Mouse (Mus musculus) kidney, postnatal 36 days (tissue): Measurements from ENCODE around the gene Cd160.

Source experiments
- DNase-seq, 2 experiments: peaks; one replicate each; pipeline ENCODE4 v3.0.0; 2021 to 2022; ENCODE audit warnings: mixed read lengths in 2 of 2

Cd160 gene

DNA sequence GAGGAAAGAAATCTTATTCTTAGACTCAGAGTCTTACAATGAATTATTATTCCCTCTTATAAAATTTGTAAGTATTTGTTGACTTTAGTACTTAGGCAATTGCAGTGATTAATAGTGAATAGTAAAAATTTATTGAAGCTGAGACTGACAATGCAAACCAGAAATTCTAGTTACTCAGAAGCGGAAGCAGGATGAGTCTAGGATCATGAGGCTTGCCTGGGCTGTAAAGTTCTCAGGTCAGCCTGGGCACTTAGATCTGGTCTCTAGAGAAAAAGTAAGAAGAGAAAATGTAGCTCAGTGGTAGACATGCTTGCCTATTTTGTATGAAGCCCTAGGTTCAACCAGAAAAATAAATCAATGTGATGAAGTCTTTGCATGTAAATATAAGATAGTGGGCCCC lies 73.2 kb downstream of the Cd160 start:
- DNase-seq: no peak
